ENCODE assay signal across 16 mouse cellular contexts in genomic region chr5:113292832-113293231, GRCm38 (mm10). TPM values are rescaled to one million over a fixed set of nuclear protein-coding genes. Genes with fewer than 3 reads are reported as not detected.
A peak's percentile ranks its signal among the peaks of the same experiment; 100 is the strongest.
DNase-seq lines count a peak whose midpoint lies in the region; ATAC-seq and TF ChIP-seq lines count a peak whose summit lies in the region.
"Had no signal": no experiment of that assay in that cellular context is flagged by ENCODE, and none has a peak within 500 bp of the region (broad histone marks: within the 10 kb centered on the region; RNA-seq: fewer than 3 reads in every experiment).

No protein-coding gene starts in this region.

- H3K9me3 ChIP-seq in forebrain, embryonic 14.5 days (replicated peaks; ENCODE audit: control insufficient read depth, low read length) = no peaks in the 10 kb centered on the region
- H3K9me3 ChIP-seq in forebrain, embryonic 10.5 days = no peaks in the 10 kb centered on the region; the same call in 1 of the 2 replicates
- H3K9me3 ChIP-seq in lung, embryonic 16.5 days (ENCODE audit: control insufficient read depth, low read length) = no peaks in the 10 kb centered on the region
- no peaks in the 10 kb centered on the region for H3K9me3 ChIP-seq in liver, postnatal 0 days (ENCODE audit: low read length)
- H3K9me3 ChIP-seq in midbrain, embryonic 10.5 days (replicated peaks) = no peaks in the 10 kb centered on the region
- H3K9me3 ChIP-seq: embryonic facial prominence, embryonic 13.5 days; heart, embryonic 15.5 days; stomach, embryonic 15.5 days had no signal

- ATAC-seq in forebrain, embryonic 14.5 days = peak; percentile 42; the same call in 1 of the 2 replicates
- no peak for ATAC-seq in lung, embryonic 16.5 days (ENCODE audit: low read depth)
- ATAC-seq in liver, postnatal 0 days = no peak
- ATAC-seq: inflammation-experienced regulatory T-cells, adult 6 months had no signal

- H3K36me3 ChIP-seq in forebrain, embryonic 14.5 days (ENCODE audit: control insufficient read depth, insufficient read depth, low read length) = no peaks in the 10 kb centered on the region
- H3K36me3 ChIP-seq in forebrain, embryonic 10.5 days (replicated peaks) = no peaks in the 10 kb centered on the region
- H3K36me3 ChIP-seq in lung, embryonic 16.5 days (ENCODE audit: control insufficient read depth, insufficient read depth, low read length) = no peaks in the 10 kb centered on the region
- H3K36me3 ChIP-seq in liver, postnatal 0 days (replicated peaks; ENCODE audit: insufficient read depth, low read length) = no peaks in the 10 kb centered on the region
- H3K36me3 ChIP-seq in midbrain, embryonic 10.5 days = no peaks in the 10 kb centered on the region
- H3K36me3 ChIP-seq: embryonic facial prominence, embryonic 13.5 days; heart, embryonic 15.5 days; stomach, embryonic 15.5 days had no signal

- no peak overlapping the region for H3K9ac ChIP-seq in forebrain, embryonic 14.5 days (ENCODE audit: low read length)
- no peak overlapping the region for H3K9ac ChIP-seq in lung, embryonic 16.5 days (ENCODE audit: low read length)
- no peak overlapping the region for H3K9ac ChIP-seq in liver, postnatal 0 days (replicated peaks)
- H3K9ac ChIP-seq: embryonic facial prominence, embryonic 13.5 days; heart, embryonic 15.5 days; stomach, embryonic 15.5 days had no signal

- no peak overlapping the region for H3K4me3 ChIP-seq in forebrain, embryonic 14.5 days (ENCODE audit: low read depth, low read length)
- H3K4me3 ChIP-seq in forebrain, embryonic 10.5 days = no peak overlapping the region
- no peak overlapping the region for H3K4me3 ChIP-seq in lung, embryonic 16.5 days (ENCODE audit: low read length)
- no peak overlapping the region for H3K4me3 ChIP-seq in lung, adult 2 months (replicated peaks; ENCODE audit: extremely low read depth, low read depth, low read length)
- H3K4me3 ChIP-seq in liver, postnatal 0 days (ENCODE audit: low read depth, low read length) = no peak overlapping the region
- no peak overlapping the region for H3K4me3 ChIP-seq in midbrain, embryonic 10.5 days
- H3K4me3 ChIP-seq: embryonic facial prominence, embryonic 13.5 days; heart, adult 2 months; heart, embryonic 15.5 days; stomach, embryonic 15.5 days had no signal

- H3K27me3 ChIP-seq in forebrain, embryonic 14.5 days (replicated peaks; ENCODE audit: control insufficient read depth, insufficient read depth, low read length) = peaks cover 23% of the 10 kb centered on the region
- peaks cover 44% of the 10 kb centered on the region for H3K27me3 ChIP-seq in forebrain, embryonic 10.5 days (ENCODE audit: poor library complexity, severe bottlenecking)
- peaks cover 11% of the 10 kb centered on the region for H3K27me3 ChIP-seq in lung, embryonic 16.5 days (ENCODE audit: control insufficient read depth, insufficient read depth, low read depth, low read length)
- H3K27me3 ChIP-seq in liver, postnatal 0 days (ENCODE audit: insufficient read depth, low read length) = peaks cover 15% of the 10 kb centered on the region
- H3K27me3 ChIP-seq in midbrain, embryonic 10.5 days (ENCODE audit: low read depth, poor library complexity, severe bottlenecking) = peaks cover 42% of the 10 kb centered on the region

- no peak for TF ChIP-seq POLR2A in lung, adult 2 months (IDR thresholded peaks at IDR 0.05; ENCODE audit: borderline replicate concordance, extremely low read depth, low read depth, low read length)

- TF ChIP-seq EP300 in liver, postnatal 0 days (IDR thresholded peaks at IDR 0.05; ENCODE audit: low read depth) = no peak

- H3K4me1 ChIP-seq in forebrain, embryonic 14.5 days (ENCODE audit: control insufficient read depth, insufficient read depth, low read length) = peaks cover 5% of the 10 kb centered on the region
- peaks cover 12% of the 10 kb centered on the region for H3K4me1 ChIP-seq in forebrain, embryonic 10.5 days
- peaks cover 5% of the 10 kb centered on the region for H3K4me1 ChIP-seq in lung, embryonic 16.5 days (replicated peaks; ENCODE audit: control insufficient read depth, insufficient read depth, low read length)
- H3K4me1 ChIP-seq in lung, adult 2 months (ENCODE audit: control insufficient read depth, insufficient read depth, low read length) = no peaks in the 10 kb centered on the region
- no peaks in the 10 kb centered on the region for H3K4me1 ChIP-seq in liver, postnatal 0 days (ENCODE audit: insufficient read depth)
- H3K4me1 ChIP-seq in midbrain, embryonic 10.5 days = 0 out of 2 replicates have a peak, but pooled peaks cover 5% of the 10 kb centered on the region
- H3K4me1 ChIP-seq: embryonic facial prominence, embryonic 13.5 days; heart, embryonic 15.5 days had no signal

- DNase-seq in forebrain, embryonic 14.5 days (ENCODE audit: low spot score) = peak; percentile 49
- DNase-seq in forebrain, embryonic 10.5 days (ENCODE audit: extremely low spot score, low spot score) = no peak
- no peak for DNase-seq in lung, adult 2 months
- DNase-seq in cerebellum, adult 9-11 months = peak; percentile 75
- no peak for DNase-seq in liver, postnatal 0 days
- no peak for DNase-seq in midbrain, embryonic 10.5 days (ENCODE audit: low spot score)
- DNase-seq: gastrocnemius, postnatal 25 days; heart, adult 2 months; kidney, adult 2 months; thymus, adult 18-20 months had no signal

- 48% methylated on average over 8 of the region's 8 CpGs for WGBS in forebrain, embryonic 14.5 days
- WGBS in forebrain, embryonic 10.5 days = 65% methylated on average over 8 of the region's 8 CpGs
- WGBS in lung, embryonic 16.5 days = 44% methylated on average over 8 of the region's 8 CpGs
- WGBS in lung, adult 2 months = 27% methylated on average over 8 of the region's 8 CpGs
- 38% methylated on average over 8 of the region's 8 CpGs for WGBS in liver, postnatal 0 days (ENCODE audit: insufficient replicate concordance)
- 65% methylated on average over 8 of the region's 8 CpGs for WGBS in midbrain, embryonic 10.5 days

- no peak for TF ChIP-seq CTCF in lung, adult 2 months (IDR thresholded peaks at IDR 0.05; ENCODE audit: insufficient read depth, low read length)
- TF ChIP-seq CTCF in liver, postnatal 0 days (IDR thresholded peaks at IDR 0.05; ENCODE audit: low read depth) = no peak

- no peak overlapping the region for H3K27ac ChIP-seq in forebrain, embryonic 14.5 days (ENCODE audit: low read depth, low read length)
- no peak overlapping the region for H3K27ac ChIP-seq in forebrain, embryonic 10.5 days
- H3K27ac ChIP-seq in lung, embryonic 16.5 days (ENCODE audit: low read length) = 0 out of 2 replicates have a peak overlapping the region, but pooled peaks have one; percentile 17
- no peak overlapping the region for H3K27ac ChIP-seq in liver, postnatal 0 days (ENCODE audit: low read depth)
- H3K27ac ChIP-seq in midbrain, embryonic 10.5 days (replicated peaks) = no peak overlapping the region
- H3K27ac ChIP-seq: embryonic facial prominence, embryonic 13.5 days; heart, adult 2 months; heart, embryonic 15.5 days; stomach, embryonic 15.5 days had no signal

- no peak overlapping the region for H3K4me2 ChIP-seq in forebrain, embryonic 14.5 days (ENCODE audit: low read length)
- no peak overlapping the region for H3K4me2 ChIP-seq in lung, embryonic 16.5 days (ENCODE audit: low read depth, low read length)
- no peak overlapping the region for H3K4me2 ChIP-seq in liver, postnatal 0 days (ENCODE audit: low read depth, low read length)
- H3K4me2 ChIP-seq: embryonic facial prominence, embryonic 13.5 days; heart, embryonic 15.5 days; midbrain, embryonic 11.5 days; stomach, embryonic 15.5 days had no signal

RNA-seq across cellular contexts. Expression of gene Sgsm1, which starts 17.8 kb away (rescaled TPM):
- polyA plus RNA-seq in forebrain, embryonic 14.5 days (2014; fragmentation: Nextera tagmentation; extraction: Ambion mirVana) = 6.7 and 8.9 TPM in 2 replicates
- polyA plus RNA-seq in forebrain, embryonic 10.5 days (2016; fragmentation: Nextera tagmentation; extraction: Ambion mirVana) = 15.5 and 18.2 TPM in 2 replicates
- 4.3 TPM in 2 replicates for polyA plus RNA-seq in lung, embryonic 16.5 days (2015; fragmentation: Nextera tagmentation; extraction: Ambion mirVana)
- polyA plus RNA-seq in lung, adult 2 months (2012; rRNA removed) = 4.4 and 6.7 TPM in 2 replicates
- polyA plus RNA-seq in liver, postnatal 0 days (2015; fragmentation: Nextera tagmentation; extraction: Ambion mirVana) = 0.45 and 0.49 TPM in 2 replicates
- polyA plus RNA-seq in midbrain, embryonic 10.5 days (2016; fragmentation: Nextera tagmentation; extraction: Ambion mirVana) = 16.0 and 16.3 TPM in 2 replicates
- polyA plus RNA-seq: inflammation-experienced regulatory T-cells, adult 6 months had no signal

Comparison
In these comparisons a context has a peak if more than half of its experiments do, and no peak if none do; other contexts are left out.
1. DNase-seq: peak in forebrain, embryonic 14.5 days (single experiment) and cerebellum, adult 9-11 months (single experiment); none in forebrain, embryonic 10.5 days (single experiment), lung, adult 2 months (single experiment), liver, postnatal 0 days (single experiment) and midbrain, embryonic 10.5 days (single experiment).